Mouse (Mus musculus) intestine, embryonic 16.5 days (tissue): ENCODE results near the gene Mrpl22. TPM values are rescaled to one million over a fixed set of nuclear protein-coding genes. Genes with fewer than 3 reads are reported as not detected.

Experiments
- ATAC-seq: fragments of 200-750 bp; cut with Nextera tagmentation; 2 replicates; pipeline ENCODE4 v1.8.0; 2017; ENCODE audit warnings: moderate TSS enrichment, moderate library complexity
- H3K27ac ChIP-seq: fragments of 300-500 bp; sonication (generic); 2 replicates; pipeline ENCODE4 v1.5.1; 2014; ENCODE audit warnings: mild to moderate bottlenecking, low read length
- H3K27me3 ChIP-seq: fragments of 300-500 bp; sonication (generic); replicated peaks from 2 replicates; pipeline ENCODE4 v1.6.1; 2014; ENCODE audit warnings: low read length, control low read depth, mixed read lengths; ENCODE audit not compliant: control insufficient read depth, insufficient read depth
- H3K36me3 ChIP-seq: fragments of 300-500 bp; sonication (generic); 2 replicates; pipeline ENCODE4 v1.6.1; 2014; ENCODE audit warnings: low read length, control low read depth; ENCODE audit not compliant: control insufficient read depth, insufficient read depth
- H3K4me1 ChIP-seq: fragments of 300-500 bp; sonication (generic); 2 replicates; pipeline ENCODE4 v1.6.1; 2014; ENCODE audit warnings: low read length, control low read depth, mixed read lengths; ENCODE audit not compliant: control insufficient read depth, insufficient read depth
- H3K4me2 ChIP-seq: fragments of 300-500 bp; sonication (generic); 2 replicates; pipeline ENCODE4 v1.6.1; 2014; ENCODE audit warnings: low read depth, low read length, control low read depth
- H3K4me3 ChIP-seq: fragments of 300-500 bp; sonication (generic); 2 replicates; pipeline ENCODE4 v1.5.1; 2014; ENCODE audit warnings: mild to moderate bottlenecking, low read length
- H3K9ac ChIP-seq: fragments of 300-500 bp; sonication (generic); 2 replicates; pipeline ENCODE4 v1.6.1; 2014; ENCODE audit warnings: low read depth, low read length
- H3K9me3 ChIP-seq: fragments of 300-500 bp; sonication (generic); 2 replicates; pipeline ENCODE4 v1.6.1; 2016; ENCODE audit warnings: low read length, control low read depth; ENCODE audit not compliant: control insufficient read depth
- WGBS: fragments of 180-500 bp; shearing (Covaris S2); extraction: QIAGEN DNeasy Blood & Tissue Kit; methylation state at CpG from one replicate; pipeline ENCODE4 v1.1.7; 2014; 5-methylcytosine and 5-hydroxymethylcytosine counted together
- polyA plus RNA-seq: library from polyadenylated mRNA; unstranded; fragments of >200 nt; fragmentation: Nextera tagmentation; extraction: Ambion mirVana; gene quantifications from 2 replicates; pipeline ENCODE4 v1.2.1, GENCODE M21; 2015

Mrpl22 gene
- polyA plus RNA-seq, 1 experiment from 2014 or later = 125 TPM

DNA sequence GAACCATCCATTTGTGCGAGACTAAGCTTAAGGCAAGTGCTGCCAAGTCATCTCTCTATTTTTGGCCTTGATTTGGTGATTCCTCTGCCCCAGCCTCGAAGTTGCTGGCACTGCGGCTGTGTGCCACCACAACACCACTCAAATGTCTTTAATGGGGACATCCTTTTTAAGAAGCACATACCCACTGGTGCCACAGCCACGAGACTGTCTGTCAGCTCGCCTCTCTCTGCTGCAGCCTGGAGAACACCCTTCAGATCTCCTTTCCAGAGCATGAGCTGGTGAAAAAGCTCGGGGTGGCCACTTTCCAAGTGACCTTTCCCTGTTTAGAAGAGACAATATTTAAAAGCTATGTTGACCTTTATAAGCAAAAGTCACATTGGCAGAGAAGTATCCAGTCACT lies 34.8 kb upstream of the Mrpl22 start:
- Histone ChIP-seq H3K4me2 (no peak overlapping the region), H3K9ac (no peak overlapping the region), H3K9me3 (no peaks in the 10 kb centered on the region), H3K27ac (no peak overlapping the region), H3K4me3 (no peak overlapping the region), H3K36me3 (peaks cover 23% of the 10 kb centered on the region), H3K27me3 (no peaks in the 10 kb centered on the region), H3K4me1 (no peaks in the 10 kb centered on the region)
- 91% methylated on average over 6 of the region's 6 CpGs for WGBS
- ATAC-seq = no peak

DNA sequence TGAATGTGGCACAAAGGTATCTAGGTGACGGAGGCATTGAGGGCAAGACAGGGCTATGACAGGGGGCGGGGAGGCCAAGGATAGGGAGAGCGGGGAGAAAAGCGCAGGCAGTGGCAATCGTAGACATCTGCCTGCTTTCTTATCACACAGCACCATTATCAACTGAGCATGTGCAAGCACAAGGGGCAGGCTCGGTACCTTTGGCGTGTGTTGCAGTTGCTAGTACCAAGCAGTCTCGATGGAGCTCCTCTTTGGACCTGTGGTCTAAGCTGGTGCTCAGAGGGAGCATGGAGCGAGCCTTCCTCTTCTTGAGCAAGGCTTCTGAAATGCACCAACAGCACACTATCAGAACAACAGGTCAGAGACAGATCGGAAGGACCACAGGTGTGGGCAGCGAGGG lies 32.6 kb upstream of the Mrpl22 start:
- Histone ChIP-seq H3K9me3 (no peaks in the 10 kb centered on the region), H3K4me2 (no peak overlapping the region), H3K27ac (no peak overlapping the region), H3K36me3 (peaks cover 23% of the 10 kb centered on the region), H3K27me3 (no peaks in the 10 kb centered on the region), H3K4me1 (no peaks in the 10 kb centered on the region), H3K4me3 (no peak overlapping the region), H3K9ac (no peak overlapping the region)
- ATAC-seq = no peak
- 87% methylated on average over 11 of the region's 11 CpGs for WGBS

DNA sequence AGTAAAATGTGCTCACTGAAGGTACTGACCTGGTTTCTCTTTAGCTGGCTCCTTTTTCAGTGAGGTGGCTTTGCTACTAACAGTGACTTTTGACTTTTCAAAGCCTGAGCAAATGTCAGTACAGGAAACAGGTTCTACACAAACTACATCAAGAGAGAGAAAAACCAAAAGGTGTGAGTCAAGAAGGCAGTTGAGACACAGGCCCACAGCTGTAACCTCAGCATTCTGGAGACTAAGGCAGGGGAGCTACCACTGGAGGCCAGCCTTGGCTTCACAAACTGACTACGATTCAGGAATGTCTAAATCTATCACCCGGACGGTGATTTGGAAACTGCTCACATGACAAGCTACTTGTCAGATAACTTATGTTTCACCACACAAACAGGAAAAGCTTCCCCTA lies 32.0 kb upstream of the Mrpl22 start:
- Histone ChIP-seq H3K27me3 (no peaks in the 10 kb centered on the region), H3K36me3 (peaks cover 23% of the 10 kb centered on the region), H3K4me2 (no peak overlapping the region), H3K4me1 (no peaks in the 10 kb centered on the region), H3K4me3 (no peak overlapping the region), H3K9me3 (no peaks in the 10 kb centered on the region), H3K27ac (no peak overlapping the region), H3K9ac (no peak overlapping the region)
- no peak for ATAC-seq
- 84% methylated on average over 3 of the region's 3 CpGs for WGBS

DNA sequence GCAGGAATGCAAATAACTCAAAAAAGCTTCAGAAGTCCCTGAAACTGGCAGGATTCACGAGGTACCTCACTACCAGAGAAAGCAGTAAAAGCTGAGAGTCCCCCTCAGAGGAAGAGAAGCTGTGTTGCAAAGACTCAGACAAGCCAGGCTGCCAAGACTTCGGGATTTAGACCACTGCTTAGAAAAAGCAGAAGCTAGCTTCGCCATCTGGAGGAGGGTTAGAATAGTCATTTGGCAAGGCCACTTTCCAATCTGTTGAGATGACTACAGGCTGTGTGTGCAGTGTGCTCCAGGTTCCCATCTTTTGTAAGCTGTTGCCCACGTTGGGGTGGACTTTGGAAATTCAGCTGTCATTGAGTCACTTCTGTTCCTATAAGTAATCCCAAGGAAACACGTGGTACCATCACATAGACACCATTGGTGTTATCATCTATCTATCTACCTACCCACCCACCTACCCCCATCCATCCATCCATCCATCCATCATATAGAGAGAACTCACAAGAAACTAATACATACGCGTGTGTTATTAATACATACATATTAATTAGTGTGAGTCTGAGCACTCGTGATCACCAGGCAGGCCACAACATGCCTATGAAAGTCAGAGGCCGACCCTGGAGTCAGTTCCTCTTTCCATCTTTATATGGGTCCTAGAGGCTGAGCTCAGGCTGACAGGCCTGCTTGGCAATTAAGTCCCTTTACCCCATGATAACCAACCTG lies 27.6 kb upstream of the Mrpl22 start:
- Histone ChIP-seq H3K4me2 (no peak overlapping the region), H3K27ac (no peak overlapping the region), H3K4me3 (no peak overlapping the region), H3K36me3 (peaks cover 11% of the 10 kb centered on the region), H3K9me3 (no peaks in the 10 kb centered on the region), H3K9ac (no peak overlapping the region), H3K4me1 (no peaks in the 10 kb centered on the region), H3K27me3 (no peaks in the 10 kb centered on the region)
- no peak for ATAC-seq
- WGBS = 90% methylated on average over 9 of the region's 9 CpGs

DNA sequence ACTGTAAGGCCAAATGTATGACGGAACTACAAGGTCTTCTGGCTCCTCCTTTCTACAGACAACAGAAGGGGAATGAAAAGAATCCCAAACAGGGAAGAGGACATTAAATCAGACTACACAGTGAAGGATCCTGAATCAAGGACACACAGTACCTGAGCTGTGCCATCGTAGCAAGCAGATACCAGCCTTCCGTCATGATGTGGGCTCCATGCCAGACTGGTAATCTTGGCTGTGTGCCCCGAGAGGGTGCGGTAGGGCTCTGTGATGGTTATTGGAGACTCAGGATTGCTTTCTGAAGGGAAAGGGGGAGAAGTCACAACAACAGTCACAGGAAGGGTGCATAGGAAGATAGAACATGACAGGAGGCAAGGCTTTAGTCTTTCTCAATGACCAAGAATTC lies 25.2 kb upstream of the Mrpl22 start:
- H3K36me3 ChIP-seq = peaks cover 6% of the 10 kb centered on the region
- H3K27ac ChIP-seq = no peak overlapping the region
- no peak for ATAC-seq
- H3K9ac ChIP-seq = no peak overlapping the region
- 81% methylated on average over 5 of the region's 5 CpGs for WGBS
- no peak overlapping the region for H3K4me2 ChIP-seq
- H3K27me3 ChIP-seq = no peaks in the 10 kb centered on the region
- no peaks in the 10 kb centered on the region for H3K9me3 ChIP-seq
- H3K4me3 ChIP-seq = no peak overlapping the region
- H3K4me1 ChIP-seq = no peaks in the 10 kb centered on the region

DNA sequence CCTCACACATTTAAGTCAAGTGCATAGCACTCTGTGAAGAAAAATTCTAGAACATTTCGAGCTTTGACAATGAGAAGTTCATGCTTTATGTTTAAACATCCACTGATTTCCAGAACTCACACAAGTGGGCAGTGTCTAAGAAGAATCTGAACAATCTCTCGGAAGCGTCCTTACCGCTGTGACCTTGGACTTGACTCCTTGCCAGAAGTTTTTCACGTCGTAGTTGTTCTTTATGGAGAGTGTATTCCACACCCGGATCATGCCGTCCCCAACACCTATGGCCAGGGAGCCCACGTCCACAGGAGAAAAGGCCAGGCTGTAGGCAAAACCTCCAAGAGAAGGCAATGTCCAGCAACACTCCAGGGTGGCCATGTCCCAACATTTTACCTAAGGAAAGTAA lies 16.0 kb upstream of the Mrpl22 start:
- Histone ChIP-seq H3K4me1 (no peaks in the 10 kb centered on the region), H3K27me3 (no peaks in the 10 kb centered on the region), H3K9ac (no peak overlapping the region), H3K4me3 (no peak overlapping the region), H3K27ac (no peak overlapping the region), H3K4me2 (no peak overlapping the region), H3K9me3 (no peaks in the 10 kb centered on the region), H3K36me3 (peaks cover 8% of the 10 kb centered on the region)
- WGBS = 82% methylated on average over 9 of the region's 9 CpGs
- no peak for ATAC-seq

DNA sequence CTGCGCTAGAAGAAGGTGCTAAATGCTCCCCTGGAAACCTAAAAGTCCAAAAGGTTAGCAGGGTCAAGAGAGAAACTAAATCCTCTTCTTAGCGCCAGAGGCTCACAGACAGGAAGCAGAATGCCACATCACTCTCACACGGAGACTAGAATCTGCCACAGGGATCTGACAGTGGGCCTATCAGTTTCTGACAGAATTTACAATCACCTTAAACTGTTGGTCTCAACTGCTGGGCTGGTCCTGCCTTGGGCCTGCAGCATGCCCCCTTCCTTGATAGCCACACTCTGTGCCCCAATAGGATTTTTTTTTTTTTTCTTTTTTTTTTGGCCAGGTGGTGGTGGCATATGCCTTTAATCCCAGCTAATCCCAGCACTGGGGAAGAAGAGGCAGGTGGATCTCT lies 14.6 kb upstream of the Mrpl22 start:
- Histone ChIP-seq H3K4me3 (no peak overlapping the region), H3K4me1 (no peaks in the 10 kb centered on the region), H3K4me2 (no peak overlapping the region), H3K9me3 (no peaks in the 10 kb centered on the region), H3K36me3 (peaks cover 5% of the 10 kb centered on the region), H3K9ac (no peak overlapping the region), H3K27ac (no peak overlapping the region), H3K27me3 (no peaks in the 10 kb centered on the region)
- WGBS = 77% methylated on average over 3 of the region's 3 CpGs
- ATAC-seq = no peak

DNA sequence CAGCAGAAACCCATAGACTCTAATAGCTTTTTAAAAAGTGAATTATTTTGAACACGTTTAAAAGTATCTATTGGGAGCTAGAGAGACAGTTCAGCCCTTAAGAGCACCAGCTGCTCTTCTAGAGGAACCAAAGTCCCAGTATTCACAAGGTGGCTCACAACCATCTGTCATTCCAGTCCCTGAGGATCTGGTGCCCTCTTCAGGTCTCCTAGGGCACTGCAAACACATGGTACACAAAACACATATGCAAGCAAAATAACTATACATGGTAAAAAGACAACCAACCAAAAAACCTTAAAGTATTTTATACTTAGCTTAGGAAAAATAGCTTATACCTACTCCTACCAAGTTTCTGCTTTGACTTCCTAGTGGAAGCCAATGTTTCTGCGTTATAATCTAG lies 6.4 kb upstream of the Mrpl22 start:
- Histone ChIP-seq H3K36me3 (peaks cover 10% of the 10 kb centered on the region), H3K9ac (no peak overlapping the region), H3K27me3 (no peaks in the 10 kb centered on the region), H3K9me3 (no peaks in the 10 kb centered on the region), H3K27ac (no peak overlapping the region), H3K4me3 (no peak overlapping the region), H3K4me1 (peaks cover 6% of the 10 kb centered on the region; the same call in 1 of the 2 replicates), H3K4me2 (no peak overlapping the region)
- ATAC-seq = no peak
- WGBS = 98% methylated on average over 2 of the region's 2 CpGs

DNA sequence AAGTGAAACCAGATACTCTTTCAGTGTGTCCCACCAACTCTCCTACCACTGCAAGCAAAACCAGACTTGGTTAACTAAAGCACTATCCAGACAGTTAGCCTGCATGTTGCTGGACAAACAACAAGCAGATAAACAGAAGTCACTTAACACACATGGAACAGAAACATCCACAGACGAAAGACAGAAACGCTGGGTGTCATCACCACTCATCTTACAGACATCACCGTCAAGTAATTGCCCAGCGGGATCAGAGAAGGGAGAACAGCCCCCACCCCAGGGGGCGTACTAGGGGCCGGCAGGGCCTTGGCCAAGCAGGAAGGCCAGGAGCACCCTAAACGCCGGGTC lies 3.7 kb upstream of the Mrpl22 start:
- Histone ChIP-seq H3K4me3 (peak overlapping the region; percentile 94), H3K27ac (peak overlapping the region; percentile 74), H3K4me2 (peak overlapping the region; percentile 74), H3K9me3 (no peaks in the 10 kb centered on the region), H3K9ac (peak overlapping the region; percentile 89), H3K36me3 (peaks cover 10% of the 10 kb centered on the region), H3K27me3 (no peaks in the 10 kb centered on the region), H3K4me1 (peaks cover 8% of the 10 kb centered on the region; the same call in 1 of the 2 replicates)
- WGBS = under 1% methylated on average over 8 of the region's 8 CpGs
- ATAC-seq = no peak
